Mouse (Mus musculus): ENCODE measurements around the gene Nr2f2. TPM values are rescaled to one million over a fixed set of nuclear protein-coding genes. Genes with fewer than 3 reads are reported as not detected.

Nr2f2 gene
- 10 to 100 TPM; 42.6 to 52.1 TPM for total RNA-seq (2021)
- long read RNA-seq, experiment 1, full-length matches to known transcripts = 29 of 66 reads
- long read RNA-seq, experiment 1, partial matches to known transcripts = 32 of 66 reads
- long read RNA-seq, experiment 1, other reads (novel, unspliced or antisense) = 5 of 66 reads
- long read RNA-seq, experiment 2, full-length matches to known transcripts = 17 of 47 reads
- long read RNA-seq, experiment 2, partial matches to known transcripts = 27 of 47 reads
- long read RNA-seq, experiment 2, other reads (novel, unspliced or antisense) = 3 of 47 reads

DNA sequence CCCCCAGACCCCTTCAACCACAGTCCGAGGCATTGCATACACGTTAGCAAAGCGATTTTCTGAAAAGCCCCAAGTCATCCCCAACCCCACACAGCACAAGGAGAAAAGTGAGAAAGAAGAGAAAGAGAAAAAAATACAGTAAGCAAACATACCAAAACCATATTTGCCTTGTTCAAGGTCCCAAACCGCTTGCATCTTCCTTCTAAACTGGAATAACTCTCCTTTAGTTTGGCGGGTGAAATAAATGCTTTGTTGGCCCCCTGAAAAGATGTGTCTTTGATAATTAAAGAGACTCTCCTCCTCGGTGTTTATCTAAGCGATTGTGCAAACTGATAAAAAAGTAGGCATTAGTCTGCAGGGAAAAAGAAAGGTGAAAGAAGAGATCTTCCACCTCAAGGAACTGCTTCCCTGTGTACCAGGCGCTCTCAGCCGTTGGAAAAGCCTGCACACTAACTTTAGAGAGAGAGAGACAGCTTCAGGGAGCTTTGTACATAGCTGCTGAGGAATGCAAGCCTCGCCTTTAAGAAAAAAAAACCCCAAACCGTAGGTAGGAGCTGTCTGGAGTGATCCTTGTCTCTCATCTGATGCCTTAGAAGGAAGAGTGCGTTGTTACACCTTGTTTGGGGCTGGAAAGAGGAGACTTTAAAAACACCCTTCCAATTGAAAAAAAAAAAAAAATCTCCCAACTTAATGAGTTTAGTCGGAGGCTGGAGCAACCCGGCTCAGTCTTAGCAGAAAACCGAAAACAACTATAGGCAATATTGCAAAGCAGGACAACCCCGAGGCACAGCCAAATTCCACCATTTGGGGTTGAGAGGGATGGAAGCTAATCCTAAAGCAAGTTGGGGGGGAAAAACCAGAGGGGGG, at the start of gene Nr2f2:
Nr2f2 (minus strand) TSS at position 795 of the 867 bp plus-strand sequence.
- no peak for DNase-seq (ENCODE audit: low spot score in 2 of 2)

GRCm38 (mm10) chr7:70414461-70414860, 47.9 kb upstream of the Nr2f2 start:
- no peak for DNase-seq (ENCODE audit: low spot score in 2 of 2)

DNA sequence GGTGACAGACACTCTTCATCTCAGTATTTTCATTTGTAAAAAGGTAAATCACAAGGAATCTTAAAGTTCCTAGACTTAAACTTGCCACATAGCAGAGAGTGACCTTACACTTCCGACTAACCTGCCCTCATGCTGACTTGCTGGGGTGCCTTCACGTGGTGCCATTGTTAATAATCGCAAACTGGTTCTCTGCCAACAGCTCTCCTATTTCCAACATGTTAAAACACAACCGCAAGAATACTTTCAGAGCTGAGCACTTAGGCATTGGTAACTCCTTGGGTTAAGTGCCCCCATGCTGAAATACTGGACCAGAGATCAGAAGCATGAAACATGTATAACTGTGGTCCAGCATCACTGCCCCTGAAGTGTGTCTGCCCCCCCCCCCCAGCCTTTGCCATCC, 47.1 kb upstream of the Nr2f2 start:
- no peak for DNase-seq (ENCODE audit: low spot score in 2 of 2)

DNA sequence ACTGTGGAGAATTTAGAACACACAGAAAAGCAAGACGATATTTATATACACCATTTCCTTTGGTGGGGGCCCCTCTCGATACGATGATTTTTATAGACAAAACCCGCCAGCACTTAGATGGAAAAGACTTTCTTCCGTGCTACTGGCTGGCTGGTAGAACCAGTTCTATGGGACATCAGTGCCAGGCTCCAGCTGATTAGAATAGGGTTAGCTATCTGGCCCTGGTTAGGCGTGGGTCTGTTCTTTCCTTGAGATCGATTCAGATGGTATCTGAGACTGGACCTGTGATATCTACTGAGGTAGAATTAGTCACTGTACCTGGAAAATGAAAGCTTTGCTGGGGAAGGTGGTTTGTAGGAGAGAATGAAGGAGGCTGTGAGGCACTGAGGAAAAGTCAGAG, 46.4 kb upstream of the Nr2f2 start:
- no peak for DNase-seq (ENCODE audit: low spot score in 2 of 2)

- no peak for DNase-seq (ENCODE audit: low spot score in 2 of 2)
Observed at GRCm38 (mm10) chr7:70410350-70410749, 43.8 kb upstream of the Nr2f2 start.

GRCm38 (mm10) chr7:70409890-70410289, 43.4 kb upstream of the Nr2f2 start:
- DNase-seq (ENCODE audit: low spot score in 2 of 2) = no peak

DNA sequence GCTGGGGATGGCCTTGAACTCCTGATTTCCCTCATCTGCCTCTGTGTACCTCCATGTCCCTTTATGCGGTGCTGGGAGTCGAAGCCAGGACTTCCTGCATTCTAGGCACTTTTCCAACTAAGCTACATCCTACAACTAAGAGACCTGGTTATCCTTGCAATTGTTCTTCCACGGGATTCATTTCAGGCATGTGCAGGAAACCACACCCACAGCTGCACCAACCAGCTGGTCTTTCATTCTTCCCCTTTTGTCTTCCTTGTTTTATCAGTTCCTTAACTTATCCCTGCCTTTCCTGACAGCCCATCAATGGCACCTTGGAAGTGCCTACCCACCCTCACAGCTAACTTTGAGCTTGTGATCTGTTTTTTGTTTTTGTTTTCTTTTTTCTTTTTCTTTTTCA, 42.3 kb upstream of the Nr2f2 start:
- no peak for DNase-seq (ENCODE audit: low spot score in 2 of 2)

- DNase-seq (ENCODE audit: low spot score in 2 of 2) = no peak
Observed at GRCm38 (mm10) chr7:70407123-70407522, 40.6 kb upstream of the Nr2f2 start.

- no peak for DNase-seq (ENCODE audit: low spot score in 2 of 2)
Observed at GRCm38 (mm10) chr7:70406527-70406926, 40.0 kb upstream of the Nr2f2 start.

GRCm38 (mm10) chr7:70405466-70405865, 38.9 kb upstream of the Nr2f2 start:
- no peak for DNase-seq (ENCODE audit: low spot score in 2 of 2)

GRCm38 (mm10) chr7:70382828-70383227, 16.3 kb upstream of the Nr2f2 start:
- DNase-seq (ENCODE audit: low spot score in 2 of 2) = no peak

DNA sequence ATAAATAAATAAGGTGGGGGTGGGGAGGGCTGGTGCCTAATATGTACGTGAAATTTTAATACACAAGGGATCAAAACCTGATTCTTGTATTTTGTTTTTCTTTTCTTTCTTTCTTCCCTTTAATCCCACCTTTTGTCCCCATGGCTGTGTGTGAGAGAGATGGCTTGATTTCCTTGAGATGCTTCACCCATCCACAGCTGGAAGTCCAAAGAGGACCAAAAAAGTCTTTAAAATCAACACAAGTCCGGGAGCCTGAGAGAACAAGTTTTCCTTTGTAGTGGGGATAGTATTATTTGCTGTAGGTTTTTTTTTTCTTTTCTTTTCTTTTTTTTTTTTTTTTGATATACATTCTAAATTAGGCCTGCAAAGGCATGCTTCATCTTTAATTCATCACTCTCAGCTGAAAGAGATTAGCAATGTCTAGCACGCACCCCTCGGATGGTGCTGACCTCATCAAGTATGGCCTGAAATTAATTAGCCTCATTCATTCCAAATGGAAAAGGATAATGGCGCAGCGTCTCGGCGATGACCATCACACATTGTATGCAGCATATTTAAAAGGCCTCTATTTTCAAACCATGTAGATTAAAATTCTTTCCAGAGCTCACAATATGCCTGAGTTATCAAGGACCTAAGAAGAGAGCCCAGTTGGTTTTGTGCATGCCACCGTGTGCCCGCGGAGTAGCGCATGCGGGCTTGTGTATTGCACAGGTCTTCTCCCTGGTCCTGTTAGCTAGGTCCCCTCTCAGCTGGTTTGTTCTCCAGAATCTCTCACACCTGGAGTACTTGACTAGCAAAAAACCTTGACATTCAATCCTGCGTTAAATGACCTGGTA, 15.1 kb upstream of the Nr2f2 start:
- no peak for DNase-seq (ENCODE audit: low spot score in 2 of 2)

DNA sequence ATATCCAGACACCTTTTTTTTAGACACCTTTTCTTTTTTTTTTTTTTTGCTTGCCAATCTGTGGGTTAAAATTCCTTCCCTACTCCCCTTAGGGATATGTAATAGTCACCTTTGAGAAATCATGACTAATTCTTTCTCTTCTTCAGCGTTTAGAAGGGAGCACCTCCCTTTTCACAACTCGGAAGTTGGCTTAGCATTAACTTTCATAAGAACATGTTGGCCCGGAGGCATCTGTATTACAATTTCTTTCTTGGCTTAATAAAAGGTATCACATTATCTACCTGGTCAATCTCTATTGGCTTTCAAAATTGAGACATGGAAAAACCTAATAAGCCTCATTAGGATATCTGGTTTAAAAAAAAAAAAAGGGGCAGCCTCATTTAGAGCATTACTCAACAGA, 14.4 kb upstream of the Nr2f2 start:
- no peak for DNase-seq (ENCODE audit: low spot score in 2 of 2)

DNA sequence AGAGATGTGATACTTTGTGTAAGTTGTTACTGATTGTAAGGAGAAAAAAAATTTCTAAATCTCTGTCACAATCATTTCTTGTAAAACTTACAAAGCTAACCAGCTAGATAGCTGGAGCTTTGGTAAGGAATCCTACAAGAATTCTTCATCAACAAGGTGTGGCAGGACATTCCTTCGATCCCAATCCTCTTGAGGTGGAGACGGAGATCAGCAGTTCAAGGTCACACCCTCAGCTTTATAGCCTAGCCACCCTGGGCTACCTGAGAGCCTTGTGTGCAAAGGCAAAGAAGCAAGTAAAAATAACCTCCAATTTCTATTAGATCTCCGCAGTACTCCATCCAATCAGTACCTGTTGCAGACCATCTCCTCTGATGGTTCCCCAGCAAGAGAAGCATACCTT, 13.7 kb upstream of the Nr2f2 start:
- no peak for DNase-seq (ENCODE audit: low spot score in 2 of 2)

GRCm38 (mm10) chr7:70370552-70371262, 4.2 kb upstream of the Nr2f2 start:
- no peak for DNase-seq (ENCODE audit: low spot score in 2 of 2)

DNA sequence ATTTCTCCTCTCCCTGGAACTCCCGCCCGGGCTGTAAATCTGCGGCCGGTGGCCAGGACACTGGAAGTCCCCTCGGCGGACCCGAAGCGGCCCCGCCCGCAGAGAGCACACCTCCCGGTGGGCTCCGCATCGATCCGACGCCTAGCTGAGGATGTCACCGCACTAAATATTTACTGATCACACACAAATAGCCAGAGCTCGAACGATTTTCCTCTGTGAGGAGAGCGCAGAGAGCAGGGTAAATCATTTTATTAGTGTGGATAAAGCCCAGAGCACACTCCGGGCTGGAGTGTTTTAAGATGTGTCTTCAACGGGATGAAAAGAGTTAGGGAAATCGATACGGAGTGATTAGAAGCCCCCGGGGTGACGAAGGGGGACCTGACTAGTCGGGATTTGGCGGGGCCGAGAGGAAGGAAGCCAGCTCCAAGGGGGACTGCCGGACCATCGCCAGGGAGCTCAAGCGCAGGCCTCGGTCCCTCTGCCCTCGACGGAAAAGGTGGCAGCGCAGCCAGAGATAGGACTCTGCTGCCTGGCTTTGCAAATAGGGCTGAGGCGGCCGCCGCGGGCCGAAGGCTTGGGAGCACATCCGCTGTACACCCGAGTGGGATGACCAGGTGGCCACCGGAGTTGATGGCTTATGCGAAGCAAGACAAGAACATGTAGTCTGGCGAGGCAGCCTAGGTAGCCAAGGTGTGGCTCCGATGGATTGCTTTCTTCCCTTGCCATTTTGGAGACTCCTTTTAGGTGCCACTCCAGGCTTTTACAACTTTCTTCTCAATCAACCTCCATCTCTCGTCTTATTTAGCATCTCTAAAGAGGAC, 3.4 kb upstream of the Nr2f2 start:
- DNase-seq (ENCODE audit: low spot score in 2 of 2) = no peak

GRCm38 (mm10) chr7:70369061-70369730, 2.7 kb upstream of the Nr2f2 start:
- no peak for DNase-seq (ENCODE audit: low spot score in 2 of 2)

DNA sequence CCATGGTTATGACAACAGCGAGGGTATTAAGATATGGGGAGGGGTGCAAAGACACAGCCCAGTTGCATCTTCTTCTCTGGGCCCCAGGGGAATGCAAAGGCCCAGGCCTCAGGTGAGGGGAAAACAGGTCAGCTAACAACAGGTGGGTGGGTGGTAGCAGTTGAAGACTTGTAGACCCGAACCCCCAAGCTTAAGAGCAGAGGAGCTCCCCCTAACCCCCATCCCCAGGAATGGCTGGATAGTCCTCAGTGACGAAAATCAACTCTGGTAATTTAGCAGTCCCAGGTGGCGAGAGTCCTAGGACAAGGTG, 2.2 kb upstream of the Nr2f2 start:
- DNase-seq (ENCODE audit: low spot score in 2 of 2) = no peak

GRCm38 (mm10) chr7:70368268-70368655, 1.7 kb upstream of the Nr2f2 start:
- no peak for DNase-seq (ENCODE audit: low spot score in 2 of 2)
